Mouse (Mus musculus): ENCODE data around the gene Eya4. TPM values are rescaled to one million over a fixed set of nuclear protein-coding genes. Genes with fewer than 3 reads are reported as not detected.

The Eya4 gene
- polyA plus RNA-seq, 1 experiment from 2014 or later, result 1.1 TPM

GRCm38 (mm10) chr10:23177347-23178046 is 173.1 kb downstream of the Eya4 start:
- no peak overlapping the region for H3K9ac ChIP-seq (ENCODE audit: low read length)
- 0 out of 2 replicates have a peak overlapping the region, but pooled peaks have one; percentile 6 for H3K4me2 ChIP-seq (ENCODE audit: low read depth, low read length)
- H3K9me3 ChIP-seq (replicated peaks; ENCODE audit: control insufficient read depth, low read length), result no peaks in the 10 kb centered on the region
- H3K27me3 ChIP-seq (ENCODE audit: control insufficient read depth, insufficient read depth, low read length), result no peaks in the 10 kb centered on the region
- peak overlapping the region; percentile 50 for H3K27ac ChIP-seq (ENCODE audit: low read length)
- whole genome bisulfite sequencing, result 62% methylated on average over 5 of the region's 5 CpGs
- H3K36me3 ChIP-seq (ENCODE audit: control insufficient read depth, insufficient read depth), result no peaks in the 10 kb centered on the region
- ATAC-seq (replicated peaks; ENCODE audit: extremely low read depth, insufficient read depth, low FRiP score), result no peak
- no peak overlapping the region for H3K4me3 ChIP-seq (ENCODE audit: low read length)
- no peaks in the 10 kb centered on the region for H3K4me1 ChIP-seq (ENCODE audit: control insufficient read depth, insufficient read depth, low read length)

DNA sequence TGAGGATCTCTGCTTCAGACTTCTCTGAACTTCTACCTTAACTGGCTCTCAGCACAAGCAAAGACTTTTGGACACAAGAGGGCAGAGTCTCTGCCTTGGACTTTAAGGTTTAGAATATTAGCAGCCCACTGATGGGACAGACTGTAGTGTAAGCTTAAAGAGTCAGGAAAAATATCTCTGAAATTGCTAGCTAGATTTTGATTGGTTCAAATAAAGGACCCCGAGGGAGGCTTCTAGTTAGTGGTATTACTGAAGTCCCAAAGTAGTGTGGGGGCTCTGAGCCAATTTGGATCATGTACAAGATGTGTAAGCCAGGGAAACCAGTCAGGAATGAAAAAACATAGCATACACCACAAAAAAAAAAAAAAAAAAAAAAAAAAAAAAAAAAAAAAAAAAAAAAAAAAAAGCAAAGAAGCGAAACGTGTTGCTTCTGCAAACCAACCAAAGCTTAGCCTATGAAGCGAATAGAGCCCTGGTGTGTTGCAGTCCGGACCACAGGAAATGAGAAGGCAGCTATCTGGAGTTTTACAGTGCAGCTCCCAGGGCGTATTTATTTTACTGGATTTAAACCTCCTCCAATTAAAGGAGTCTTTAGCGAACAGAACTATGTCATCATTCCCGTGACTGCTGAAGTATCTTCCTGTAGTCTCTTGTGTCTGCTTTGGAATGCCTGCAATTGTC is 173.8 kb downstream of the Eya4 start:
- H3K27me3 ChIP-seq (ENCODE audit: control insufficient read depth, insufficient read depth, low read length), result no peaks in the 10 kb centered on the region
- peak overlapping the region; percentile 50; the same call in 1 of the 2 replicates for H3K27ac ChIP-seq (ENCODE audit: low read length)
- H3K36me3 ChIP-seq (ENCODE audit: control insufficient read depth, insufficient read depth), result no peaks in the 10 kb centered on the region
- 48% methylated on average over 8 of the region's 8 CpGs for WGBS
- H3K4me2 ChIP-seq (ENCODE audit: low read depth, low read length), result no peak overlapping the region
- ATAC-seq (replicated peaks; ENCODE audit: extremely low read depth, insufficient read depth, low FRiP score), result peak; percentile 67
- H3K4me3 ChIP-seq (ENCODE audit: low read length), result no peak overlapping the region
- H3K4me1 ChIP-seq (ENCODE audit: control insufficient read depth, insufficient read depth, low read length), result no peaks in the 10 kb centered on the region
- H3K9ac ChIP-seq (ENCODE audit: low read length), result no peak overlapping the region
- no peaks in the 10 kb centered on the region for H3K9me3 ChIP-seq (replicated peaks; ENCODE audit: control insufficient read depth, low read length)

GRCm38 (mm10) chr10:23171541-23171940 is 179.0 kb downstream of the Eya4 start:
- Histone ChIP-seq H3K27me3 (ENCODE audit: control insufficient read depth, insufficient read depth, low read length) (no peaks in the 10 kb centered on the region), H3K4me3 (ENCODE audit: low read length) (no peak overlapping the region), H3K27ac (ENCODE audit: low read length) (no peak overlapping the region), H3K9ac (ENCODE audit: low read length) (no peak overlapping the region), H3K36me3 (ENCODE audit: control insufficient read depth, insufficient read depth) (no peaks in the 10 kb centered on the region), H3K4me1 (ENCODE audit: control insufficient read depth, insufficient read depth, low read length) (no peaks in the 10 kb centered on the region), H3K4me2 (ENCODE audit: low read depth, low read length) (no peak overlapping the region), H3K9me3 (replicated peaks; ENCODE audit: control insufficient read depth, low read length) (no peaks in the 10 kb centered on the region)
- ATAC-seq (replicated peaks; ENCODE audit: extremely low read depth, insufficient read depth, low FRiP score), result no peak
- 69% methylated on average over 7 of the region's 7 CpGs for WGBS

GRCm38 (mm10) chr10:23165089-23165642 is 185.4 kb downstream of the Eya4 start:
- no peaks in the 10 kb centered on the region for H3K27me3 ChIP-seq (ENCODE audit: control insufficient read depth, insufficient read depth, low read length)
- H3K4me3 ChIP-seq (ENCODE audit: low read length), result no peak overlapping the region
- no peaks in the 10 kb centered on the region for H3K36me3 ChIP-seq (ENCODE audit: control insufficient read depth, insufficient read depth)
- WGBS, result 65% methylated on average over 7 of the region's 7 CpGs
- no peaks in the 10 kb centered on the region for H3K4me1 ChIP-seq (ENCODE audit: control insufficient read depth, insufficient read depth, low read length)
- no peaks in the 10 kb centered on the region for H3K9me3 ChIP-seq (replicated peaks; ENCODE audit: control insufficient read depth, low read length)
- no peak for ATAC-seq (replicated peaks; ENCODE audit: extremely low read depth, insufficient read depth, low FRiP score)
- H3K4me2 ChIP-seq (ENCODE audit: low read depth, low read length), result no peak overlapping the region
- no peak overlapping the region for H3K9ac ChIP-seq (ENCODE audit: low read length)
- no peak overlapping the region for H3K27ac ChIP-seq (ENCODE audit: low read length)

DNA sequence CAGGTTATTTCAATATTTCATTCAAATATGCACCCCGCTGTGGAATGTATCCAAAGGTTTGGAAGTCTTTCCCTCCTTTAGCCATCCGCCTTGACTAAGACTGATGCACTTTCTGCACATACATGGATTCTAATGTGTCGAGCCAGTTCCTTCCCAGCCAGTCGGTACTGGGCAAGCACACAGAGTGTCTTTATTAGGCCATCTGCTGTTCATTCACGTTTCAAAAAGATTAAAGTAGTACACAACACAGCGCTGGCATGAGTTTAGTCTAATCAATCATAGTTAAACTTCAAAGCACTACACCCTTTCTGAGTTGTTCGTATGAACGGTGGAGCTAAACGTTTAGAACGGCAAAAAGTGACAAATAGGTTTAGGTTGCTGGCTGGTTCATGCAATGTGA is 190.7 kb downstream of the Eya4 start:
- no peak for ATAC-seq (replicated peaks; ENCODE audit: extremely low read depth, insufficient read depth, low FRiP score)
- H3K9ac ChIP-seq (ENCODE audit: low read length), result no peak overlapping the region
- no peaks in the 10 kb centered on the region for H3K9me3 ChIP-seq (replicated peaks; ENCODE audit: control insufficient read depth, low read length)
- WGBS, result 65% methylated on average over 10 of the region's 10 CpGs
- no peaks in the 10 kb centered on the region for H3K36me3 ChIP-seq (ENCODE audit: control insufficient read depth, insufficient read depth)
- H3K4me2 ChIP-seq (ENCODE audit: low read depth, low read length), result no peak overlapping the region
- no peak overlapping the region for H3K4me3 ChIP-seq (ENCODE audit: low read length)
- no peaks in the 10 kb centered on the region for H3K4me1 ChIP-seq (ENCODE audit: control insufficient read depth, insufficient read depth, low read length)
- no peaks in the 10 kb centered on the region for H3K27me3 ChIP-seq (ENCODE audit: control insufficient read depth, insufficient read depth, low read length)
- H3K27ac ChIP-seq (ENCODE audit: low read length), result no peak overlapping the region

DNA sequence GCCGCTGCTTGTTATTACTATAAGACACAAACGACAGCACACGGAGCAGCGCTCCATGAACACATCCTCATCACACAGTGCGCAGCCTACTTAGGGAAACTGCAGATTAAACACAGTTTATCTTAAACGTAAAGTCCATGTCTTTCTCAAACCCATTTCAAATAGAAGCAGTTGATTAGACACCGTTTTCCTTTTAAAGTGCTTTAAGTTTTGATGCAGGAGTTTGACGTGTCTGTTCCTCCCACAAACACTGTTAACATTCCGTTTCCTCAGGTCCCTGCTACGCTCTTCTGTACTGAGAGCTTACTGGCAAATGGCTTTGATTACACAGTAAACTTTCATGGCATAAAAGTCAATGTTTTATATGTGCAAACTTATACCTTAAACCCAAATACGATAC is 191.4 kb downstream of the Eya4 start:
- ATAC-seq (replicated peaks; ENCODE audit: extremely low read depth, insufficient read depth, low FRiP score), result no peak
- H3K27ac ChIP-seq (ENCODE audit: low read length), result no peak overlapping the region
- no peak overlapping the region for H3K4me3 ChIP-seq (ENCODE audit: low read length)
- no peak overlapping the region for H3K9ac ChIP-seq (ENCODE audit: low read length)
- WGBS, result 69% methylated on average over 11 of the region's 11 CpGs
- no peak overlapping the region for H3K4me2 ChIP-seq (ENCODE audit: low read depth, low read length)
- H3K9me3 ChIP-seq (replicated peaks; ENCODE audit: control insufficient read depth, low read length), result no peaks in the 10 kb centered on the region
- no peaks in the 10 kb centered on the region for H3K27me3 ChIP-seq (ENCODE audit: control insufficient read depth, insufficient read depth, low read length)
- H3K36me3 ChIP-seq (ENCODE audit: control insufficient read depth, insufficient read depth), result no peaks in the 10 kb centered on the region
- no peaks in the 10 kb centered on the region for H3K4me1 ChIP-seq (ENCODE audit: control insufficient read depth, insufficient read depth, low read length)

- no peaks in the 10 kb centered on the region for H3K36me3 ChIP-seq (ENCODE audit: control insufficient read depth, insufficient read depth)
- H3K4me2 ChIP-seq (ENCODE audit: low read depth, low read length), result no peak overlapping the region
- H3K27ac ChIP-seq (ENCODE audit: low read length), result 0 out of 2 replicates have a peak overlapping the region, but pooled peaks have one; percentile 7
- H3K9me3 ChIP-seq (replicated peaks; ENCODE audit: control insufficient read depth, low read length), result no peaks in the 10 kb centered on the region
- 54% methylated on average over 18 of the region's 18 CpGs for WGBS
- ATAC-seq (replicated peaks; ENCODE audit: extremely low read depth, insufficient read depth, low FRiP score), result no peak
- no peaks in the 10 kb centered on the region for H3K4me1 ChIP-seq (ENCODE audit: control insufficient read depth, insufficient read depth, low read length)
- H3K4me3 ChIP-seq (ENCODE audit: low read length), result no peak overlapping the region
- H3K27me3 ChIP-seq (ENCODE audit: control insufficient read depth, insufficient read depth, low read length), result no peaks in the 10 kb centered on the region
- H3K9ac ChIP-seq (ENCODE audit: low read length), result no peak overlapping the region
These were observed 193.5 kb downstream of the Eya4 start for GRCm38 (mm10) chr10:23156866-23157625.

- Histone ChIP-seq H3K4me3 (ENCODE audit: low read length) (no peak overlapping the region), H3K9ac (ENCODE audit: low read length) (no peak overlapping the region), H3K4me1 (ENCODE audit: control insufficient read depth, insufficient read depth, low read length) (no peaks in the 10 kb centered on the region), H3K4me2 (ENCODE audit: low read depth, low read length) (no peak overlapping the region), H3K36me3 (ENCODE audit: control insufficient read depth, insufficient read depth) (no peaks in the 10 kb centered on the region), H3K27me3 (ENCODE audit: control insufficient read depth, insufficient read depth, low read length) (no peaks in the 10 kb centered on the region), H3K27ac (ENCODE audit: low read length) (no peak overlapping the region), H3K9me3 (replicated peaks; ENCODE audit: control insufficient read depth, low read length) (no peaks in the 10 kb centered on the region)
- 88% methylated on average over 3 of the region's 3 CpGs for WGBS
- no peak for ATAC-seq (replicated peaks; ENCODE audit: extremely low read depth, insufficient read depth, low FRiP score)
These were observed 200.2 kb downstream of the Eya4 start for GRCm38 (mm10) chr10:23150401-23150800.

Measured in heart, embryonic 16.5 days (tissue).